Mouse (Mus musculus) bone marrow macrophage, adult 2 months (primary cell): ENCODE data around the gene Cym.

ENCODE experiments used
- CTCF ChIP-seq: IDR thresholded peaks from 2 replicates; pipeline ENCODE4 v1.5.1; 2012; ENCODE audit warnings: low read depth, mild to moderate bottlenecking, low read length, moderate library complexity
- POLR2A ChIP-seq: IDR thresholded peaks from 2 replicates; pipeline ENCODE4 v1.6.1; 2012; ENCODE audit warnings: mild to moderate bottlenecking, low read depth, low read length, borderline replicate concordance

DNA sequence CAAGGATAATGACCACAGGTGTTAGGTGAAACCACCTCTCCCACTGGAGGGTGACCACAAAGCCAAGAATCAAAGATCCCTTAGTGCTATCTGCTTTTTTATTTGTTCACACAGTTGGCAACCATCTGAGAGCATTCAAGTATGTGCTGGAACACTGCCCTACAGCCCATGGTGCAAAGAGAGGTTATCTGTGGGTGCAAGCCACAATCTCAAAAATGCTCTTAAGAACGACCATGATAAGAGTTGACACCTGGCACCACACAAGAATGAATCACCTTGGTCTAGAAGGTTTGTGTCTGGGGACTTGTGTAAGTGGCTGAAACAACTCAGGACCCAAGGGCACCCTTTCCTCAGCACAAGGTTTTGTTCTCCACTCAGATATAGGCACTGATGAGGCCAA is 1.7 kb upstream of the Cym start:
- TF ChIP-seq POLR2A (no peak), CTCF (no peak)
